Mouse (Mus musculus): ENCODE data around the gene Ccpg1.

Gene Ccpg1

GRCm38 (mm10) chr9:72985250-72986220 is at the start of gene Ccpg1, which contains the start of gene Ccpg1os:
TSS of gene Ccpg1 (plus strand) at chr9:72985429.
TSS of gene Ccpg1os (minus strand) at chr9:72985382.
- DNase-seq = peak; percentile 98

- no peak for DNase-seq
These were observed 48.9 kb upstream of the Ccpg1 start for GRCm38 (mm10) chr9:72936301-72936700.

- DNase-seq = peak; percentile 22
These were observed 41.8 kb upstream of the Ccpg1 start for GRCm38 (mm10) chr9:72943424-72943823.

- no peak for DNase-seq
These were observed 40.9 kb upstream of the Ccpg1 start for GRCm38 (mm10) chr9:72944286-72944685.

DNA sequence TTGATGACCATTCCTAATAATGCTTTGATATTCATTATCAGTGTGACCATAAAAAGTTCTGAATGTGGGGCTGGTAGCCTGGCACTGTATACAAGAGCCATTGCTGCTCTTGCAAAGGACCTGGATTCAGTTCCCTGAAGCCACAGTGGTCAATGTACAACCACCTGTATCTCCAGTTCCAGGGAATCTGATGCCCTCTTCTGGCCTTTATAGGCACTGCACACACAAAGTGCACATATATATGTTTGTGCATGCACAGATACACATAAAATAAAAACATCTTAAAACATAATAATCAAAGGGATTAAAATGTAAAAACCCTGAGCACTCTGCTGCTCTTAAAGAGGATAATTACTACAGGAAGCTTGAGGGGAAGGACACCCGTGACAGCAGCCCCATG is 38.2 kb upstream of the Ccpg1 start:
- DNase-seq = no peak

DNA sequence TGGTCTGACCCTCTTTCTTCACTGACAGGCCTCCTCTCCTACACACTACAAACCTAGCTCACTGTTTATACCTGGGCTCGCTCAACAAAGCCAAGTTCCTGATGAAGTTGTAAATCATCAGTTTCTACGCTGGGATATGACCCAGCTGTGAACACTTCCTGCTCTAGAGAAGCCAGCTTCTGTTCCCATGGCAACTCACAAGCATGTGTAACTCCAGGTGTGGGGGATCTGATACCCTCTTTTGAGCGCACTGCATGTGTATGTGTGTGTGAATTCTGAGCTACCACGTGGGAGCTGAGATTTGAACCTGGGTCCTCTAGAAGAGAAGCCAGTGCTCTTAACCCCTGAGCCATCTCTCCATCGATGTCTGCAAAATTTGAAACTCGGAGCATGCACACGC is 35.7 kb upstream of the Ccpg1 start:
- DNase-seq = no peak

- DNase-seq = peak; percentile 37
These were observed 30.5 kb upstream of the Ccpg1 start for GRCm38 (mm10) chr9:72954746-72955145.

DNA sequence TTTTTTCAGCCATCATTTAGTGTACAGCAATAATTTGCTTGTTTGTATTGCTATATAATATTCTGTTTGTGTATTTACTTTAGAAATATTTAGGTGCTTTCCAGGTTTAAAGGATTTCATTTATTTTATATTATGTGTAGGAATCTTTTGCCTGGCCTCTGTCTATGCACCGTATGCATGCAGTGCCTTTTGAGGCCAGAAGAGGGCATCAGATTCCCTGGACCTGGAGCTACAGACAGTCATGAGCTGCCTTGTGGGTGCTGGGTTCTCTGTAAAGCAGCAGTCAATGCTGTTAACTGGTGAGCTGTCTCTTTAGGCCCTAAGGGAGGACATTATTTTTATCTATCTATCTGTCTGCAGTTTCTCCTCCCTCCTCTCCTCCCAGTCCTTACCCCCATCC is 29.7 kb upstream of the Ccpg1 start:
- peak; percentile 65 for DNase-seq

DNA sequence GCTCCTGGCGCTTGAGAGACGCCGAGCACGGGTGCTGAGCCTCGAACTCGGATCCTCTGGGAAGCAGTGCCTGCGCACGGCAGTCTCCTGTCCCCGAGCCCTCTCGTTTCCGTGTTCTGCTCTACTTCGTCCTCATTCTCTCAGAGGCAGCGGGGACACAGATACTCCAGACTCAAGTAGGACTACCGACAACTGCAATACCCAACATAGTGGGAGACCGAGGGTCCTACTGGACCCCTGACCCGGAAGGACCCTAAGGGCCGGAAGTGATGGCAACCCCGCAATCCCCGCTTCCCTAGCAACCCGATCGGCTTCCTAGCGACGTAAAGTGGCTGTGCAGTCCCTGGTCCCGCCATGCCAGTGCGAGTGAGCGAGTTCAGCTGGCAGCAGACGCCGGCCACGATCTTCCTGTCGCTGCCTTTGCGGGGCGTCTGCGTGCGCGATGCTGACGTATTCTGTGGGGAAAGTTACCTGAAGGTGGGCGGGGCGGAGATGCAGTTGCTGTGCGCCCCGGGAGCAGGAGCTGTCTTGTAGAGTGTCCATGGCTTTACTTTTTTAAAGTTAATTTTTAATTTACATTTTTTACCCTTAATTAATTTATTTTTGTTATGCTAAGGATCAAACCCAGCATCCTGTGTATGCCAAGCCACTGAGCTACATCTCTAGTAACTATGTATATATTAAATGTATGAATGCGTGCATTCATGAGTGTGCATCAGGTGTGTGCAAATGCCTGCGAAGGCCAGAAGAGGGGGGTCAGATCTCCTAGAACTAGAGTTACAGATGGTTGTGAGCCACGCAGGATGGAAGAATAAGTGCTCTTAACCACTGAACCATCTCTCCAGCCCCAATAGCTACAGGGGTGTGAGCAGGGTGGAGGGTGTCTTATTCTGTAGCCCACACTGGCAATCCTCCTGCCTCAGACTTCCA is 26.4 kb upstream of the Ccpg1 start, which contains the start of the genes Dyx1c1 and Gm44503:
Gene Dyx1c1, plus strand, starts transcription at position 265 of the 930 bp plus-strand sequence.
Gene Gm44503, plus strand, starts transcription at position 332 of the 930 bp plus-strand sequence.
- DNase-seq = peak; percentile 89

- peak; percentile 50 for DNase-seq
These were observed 23.9 kb upstream of the Ccpg1 start for GRCm38 (mm10) chr9:72961346-72961745.

DNA sequence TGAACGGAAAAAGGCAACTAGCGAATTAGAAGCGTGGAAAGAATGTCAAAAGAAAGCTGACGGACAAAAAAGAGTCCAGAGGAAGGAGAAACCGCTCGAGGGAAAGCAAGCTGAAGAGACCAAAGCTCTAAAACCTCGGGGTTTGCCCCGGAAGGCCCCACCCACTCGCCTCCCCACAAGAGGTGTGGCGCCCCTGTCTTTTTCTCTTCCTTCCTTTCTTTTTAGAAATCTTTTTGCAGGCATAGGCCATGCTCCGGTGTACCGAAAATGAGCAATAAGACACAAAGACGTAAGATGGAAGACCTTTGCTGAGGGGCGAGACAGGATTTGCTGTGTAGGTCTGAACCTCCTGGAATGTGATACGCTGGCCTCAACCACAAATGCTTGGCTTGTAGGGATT is 23.3 kb upstream of the Ccpg1 start:
- no peak for DNase-seq

DNA sequence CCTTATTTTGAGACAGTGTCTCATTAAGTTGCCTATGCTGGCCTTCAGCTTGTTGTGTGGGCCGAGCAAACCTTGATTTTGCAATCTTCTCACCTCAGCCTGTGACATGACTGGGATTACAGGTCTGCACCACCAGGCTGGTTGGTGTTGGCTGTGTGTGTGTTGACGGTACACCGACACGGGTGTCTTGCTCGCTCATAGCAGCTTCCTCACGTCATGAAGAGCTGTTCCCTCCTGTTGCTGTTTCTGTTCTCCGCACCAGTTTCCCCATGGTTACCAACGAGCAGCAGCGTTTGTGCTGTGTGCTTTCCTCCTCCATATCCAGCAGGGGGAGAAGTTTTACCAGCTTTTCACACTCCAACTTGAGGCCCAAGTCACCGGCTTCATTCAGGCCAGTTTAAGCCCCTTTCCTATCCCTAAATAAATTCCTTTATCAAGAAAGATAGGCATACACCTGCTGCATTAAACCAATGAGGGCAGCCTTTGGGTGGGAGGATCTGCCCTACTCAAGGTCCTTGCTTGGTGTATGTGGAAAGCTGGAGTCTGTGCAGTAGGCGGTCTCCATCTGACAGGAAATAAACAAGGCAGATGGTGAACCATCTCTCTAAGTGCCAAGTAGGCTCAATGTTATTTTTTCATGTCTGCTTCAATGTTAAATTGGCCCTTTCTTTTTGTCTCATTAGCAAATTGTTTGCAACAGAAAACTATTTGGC is 16.7 kb upstream of the Ccpg1 start:
- DNase-seq = peak; percentile 47

- peak; percentile 35 for DNase-seq
These were observed 15.4 kb upstream of the Ccpg1 start for GRCm38 (mm10) chr9:72969874-72970273.

DNA sequence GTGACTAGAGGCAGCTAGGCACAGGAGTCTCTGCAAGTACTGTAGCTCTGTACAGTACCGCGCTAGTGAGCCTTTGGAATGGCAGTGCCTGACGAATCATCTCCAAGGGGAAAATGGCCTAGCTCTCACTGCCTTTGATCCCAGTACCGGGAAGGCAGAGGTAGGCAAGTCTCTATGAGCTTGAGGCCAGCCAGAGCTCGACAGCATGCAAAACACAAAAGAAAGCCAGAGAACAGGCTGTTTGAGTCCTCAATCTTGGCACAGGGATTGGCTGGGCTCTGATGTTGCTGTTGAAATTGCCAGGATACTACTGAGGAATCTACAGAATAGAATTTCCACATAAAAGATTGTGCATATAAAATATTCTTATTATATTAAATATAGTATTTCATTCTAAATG is 12.8 kb upstream of the Ccpg1 start:
- DNase-seq = no peak

DNA sequence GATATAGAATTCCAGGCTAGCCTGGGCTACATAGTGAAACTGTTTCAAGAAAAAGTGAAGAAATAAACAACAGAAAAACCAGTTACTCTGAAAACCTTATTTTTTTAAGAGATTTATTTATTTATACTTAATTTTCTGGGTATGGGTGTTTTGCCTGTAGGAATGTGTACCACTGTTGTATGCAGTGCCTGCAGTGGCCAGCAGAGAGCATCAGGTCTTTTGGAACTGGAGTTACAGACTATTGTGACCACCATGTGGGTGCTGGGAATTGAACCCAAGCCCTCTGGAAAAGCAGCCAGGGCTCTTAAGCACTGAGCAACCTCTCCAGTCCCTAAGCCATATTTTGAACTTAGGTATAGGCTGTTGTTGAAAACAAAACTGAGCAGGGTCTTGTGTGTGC is 12.2 kb upstream of the Ccpg1 start:
- DNase-seq = no peak

DNA sequence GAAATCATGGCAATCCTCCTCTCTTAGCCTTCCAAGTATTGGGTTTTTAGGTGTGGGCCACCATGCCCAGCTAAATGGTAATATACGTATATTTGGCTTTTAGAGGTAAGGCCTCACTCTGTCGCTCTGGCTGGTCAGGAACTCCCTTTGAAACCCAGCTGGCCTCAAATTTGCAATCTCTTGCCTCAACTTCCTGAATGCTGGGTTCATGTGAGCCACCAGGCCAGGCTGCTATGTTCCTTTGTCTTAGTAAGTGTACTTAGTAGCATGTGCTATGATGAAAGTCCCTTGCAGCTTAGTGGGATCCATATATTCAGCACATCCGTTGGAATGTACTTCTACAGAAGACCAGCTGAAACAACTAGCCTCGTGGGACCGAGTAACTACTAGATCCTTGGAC is 10.5 kb upstream of the Ccpg1 start:
- no peak for DNase-seq

DNA sequence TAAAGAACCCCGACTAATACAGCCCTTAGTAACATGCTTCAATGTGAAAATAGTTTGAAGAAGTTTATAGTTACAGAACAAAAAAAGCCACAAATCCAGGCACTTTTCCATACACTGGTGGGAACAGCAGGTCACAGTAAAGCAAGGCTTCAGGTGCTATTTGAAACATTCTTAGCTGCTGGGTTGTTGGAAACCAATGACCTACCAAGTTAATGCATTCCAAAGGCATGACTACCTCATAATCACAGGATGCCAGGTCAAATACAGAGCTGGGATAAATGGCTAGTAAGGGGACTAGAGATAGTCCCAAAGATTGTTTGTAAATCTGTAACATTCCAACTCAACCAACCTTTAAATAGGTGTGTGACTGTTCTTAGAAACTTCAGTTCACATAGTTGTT is 10.0 kb upstream of the Ccpg1 start:
- no peak for DNase-seq

GRCm38 (mm10) chr9:72983066-72983465 is 2.2 kb upstream of the Ccpg1 start:
- DNase-seq = no peak

GRCm38 (mm10) chr9:72987703-72988102 is 2.5 kb downstream of the Ccpg1 start:
- no peak for DNase-seq

GRCm38 (mm10) chr9:72988706-72989105 is 3.5 kb downstream of the Ccpg1 start:
- no peak for DNase-seq

DNA sequence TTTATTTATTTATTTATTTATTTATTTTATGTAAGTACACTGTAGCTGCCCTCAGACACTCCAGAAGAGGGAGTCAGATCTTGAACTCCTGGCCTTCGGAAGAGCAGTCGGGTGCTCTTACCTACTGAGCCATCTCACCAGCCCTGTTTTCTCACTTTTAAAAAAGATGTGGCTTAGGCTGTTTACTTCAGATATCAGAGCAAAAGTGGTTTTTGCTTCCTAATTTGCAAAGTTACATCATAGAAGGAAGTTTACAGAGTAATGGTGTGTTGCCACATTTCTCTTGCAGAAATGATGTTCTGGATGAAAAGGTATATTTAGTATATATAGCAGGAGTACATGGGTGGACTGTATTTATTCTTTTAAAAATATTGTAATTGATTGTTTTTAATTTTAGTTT is 6.2 kb downstream of the Ccpg1 start:
- no peak for DNase-seq

DNA sequence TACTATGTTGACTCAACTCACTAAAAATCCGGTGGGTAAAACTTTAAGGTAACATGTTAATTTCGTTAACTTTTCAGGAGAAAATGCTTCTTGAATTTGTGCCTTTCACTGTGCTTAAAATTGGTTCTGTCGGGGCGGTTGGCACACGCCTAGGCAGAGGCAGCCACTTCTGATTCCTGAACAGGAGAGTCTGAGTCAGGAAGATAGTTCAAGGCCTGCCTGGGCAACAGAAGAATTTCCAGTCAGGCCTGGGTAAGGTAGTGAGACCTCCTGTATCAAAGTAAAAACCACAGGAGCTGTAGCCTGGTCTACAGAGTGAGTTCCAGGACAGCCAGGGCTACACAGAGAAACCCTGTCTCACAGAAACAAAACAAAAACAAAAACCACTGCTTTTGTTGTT is 7.3 kb downstream of the Ccpg1 start:
- DNase-seq = no peak

DNA sequence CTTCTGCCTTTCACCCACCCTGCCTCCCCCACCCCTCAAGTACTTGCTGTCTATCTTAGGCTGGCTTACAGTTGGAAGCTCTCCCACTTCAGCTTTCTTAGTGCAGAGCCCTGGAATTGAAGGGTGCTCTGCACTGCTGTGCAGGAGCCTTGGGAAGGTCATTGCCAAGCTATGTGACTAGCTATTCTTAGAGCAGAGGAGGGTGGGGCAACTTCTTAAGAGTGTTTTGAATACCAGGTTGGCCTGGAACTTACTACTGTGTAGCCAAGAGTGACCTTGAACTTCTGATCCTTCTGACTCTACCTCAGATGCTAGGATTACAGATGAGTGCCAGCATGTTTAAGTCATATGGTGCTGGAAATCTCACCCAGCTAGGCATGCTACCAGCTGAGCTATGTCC is 10.9 kb downstream of the Ccpg1 start:
- no peak for DNase-seq
